Mouse (Mus musculus): ENCODE data around the gene Scrt2. TPM values are rescaled to one million over a fixed set of nuclear protein-coding genes. Genes with fewer than 3 reads are reported as not detected.
A peak's percentile ranks its signal among the peaks of the same experiment; 100 is the strongest.

Gene Scrt2
- polyA plus RNA-seq, 1 experiment from 2014 or later = 0.08 TPM

DNA sequence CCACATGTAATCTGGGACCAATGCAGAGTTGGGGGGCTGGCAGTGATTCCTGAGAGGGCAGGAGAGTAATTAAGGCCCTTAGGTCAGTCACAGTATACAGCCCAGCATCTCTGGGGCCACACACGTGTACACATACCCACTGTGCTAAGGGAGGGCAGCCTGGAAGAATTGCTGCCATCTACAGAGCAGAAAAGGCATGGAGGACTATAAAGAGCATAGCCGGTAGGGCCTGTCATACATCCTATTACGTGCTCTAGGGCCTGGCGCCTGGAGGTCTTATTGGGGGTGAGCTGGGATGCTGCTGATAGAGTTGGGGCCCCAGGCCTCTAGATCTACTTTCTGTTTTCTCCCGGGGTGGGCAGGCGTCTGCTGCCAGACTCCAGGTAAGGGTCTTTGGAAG is 5.1 kb downstream of the Scrt2 start:
- Histone ChIP-seq H3K9me3 (ENCODE audit: control insufficient read depth, low read length) (no peaks in the 10 kb centered on the region), H3K36me3 (ENCODE audit: control insufficient read depth, insufficient read depth, low read length) (no peaks in the 10 kb centered on the region), H3K27me3 (replicated peaks; ENCODE audit: control insufficient read depth, insufficient read depth, low read length) (peaks cover 53% of the 10 kb centered on the region), H3K4me3 (ENCODE audit: low read depth, low read length) (no peak overlapping the region), H3K4me1 (replicated peaks; ENCODE audit: control insufficient read depth, insufficient read depth, low read length) (no peaks in the 10 kb centered on the region), H3K27ac (ENCODE audit: low read depth) (no peak overlapping the region), H3K4me2 (ENCODE audit: low read length) (no peak overlapping the region), H3K9ac (ENCODE audit: low read length) (no peak overlapping the region)
- whole genome bisulfite sequencing = 69% methylated on average over 6 of the region's 6 CpGs
- ATAC-seq (replicated peaks; ENCODE audit: low FRiP score, low TSS enrichment, low read depth) (no peak), DNase-seq (ENCODE audit: low spot score) (no peak)

DNA sequence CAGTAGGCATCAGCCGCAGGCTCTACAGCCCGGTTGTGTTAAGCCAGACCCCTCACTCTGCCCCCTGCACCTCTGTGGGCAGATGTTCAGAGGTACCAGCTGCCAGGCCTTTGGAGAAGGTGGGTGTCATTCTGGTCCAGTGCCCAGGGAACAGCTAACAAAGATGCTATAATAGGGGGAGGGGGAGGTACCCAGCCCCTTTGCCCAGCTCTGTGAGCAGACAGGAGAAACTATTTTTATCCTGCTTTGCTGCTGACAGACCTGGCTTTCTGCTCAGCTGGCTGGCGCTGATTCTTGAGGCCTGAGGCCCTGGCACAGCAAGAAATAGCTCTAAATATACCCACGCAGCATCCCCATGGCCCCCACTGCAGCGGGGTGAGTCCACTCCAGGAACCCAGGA is 5.8 kb downstream of the Scrt2 start:
- Histone ChIP-seq H3K4me2 (ENCODE audit: low read length) (no peak overlapping the region), H3K27ac (ENCODE audit: low read depth) (no peak overlapping the region), H3K27me3 (replicated peaks; ENCODE audit: control insufficient read depth, insufficient read depth, low read length) (peaks cover 57% of the 10 kb centered on the region), H3K9ac (ENCODE audit: low read length) (no peak overlapping the region), H3K4me1 (replicated peaks; ENCODE audit: control insufficient read depth, insufficient read depth, low read length) (no peaks in the 10 kb centered on the region), H3K9me3 (ENCODE audit: control insufficient read depth, low read length) (no peaks in the 10 kb centered on the region), H3K4me3 (ENCODE audit: low read depth, low read length) (no peak overlapping the region), H3K36me3 (ENCODE audit: control insufficient read depth, insufficient read depth, low read length) (no peaks in the 10 kb centered on the region)
- WGBS = 91% methylated on average over 5 of the region's 5 CpGs
- DNase-seq (ENCODE audit: low spot score) (no peak), ATAC-seq (replicated peaks; ENCODE audit: low FRiP score, low TSS enrichment, low read depth) (no peak)

DNA sequence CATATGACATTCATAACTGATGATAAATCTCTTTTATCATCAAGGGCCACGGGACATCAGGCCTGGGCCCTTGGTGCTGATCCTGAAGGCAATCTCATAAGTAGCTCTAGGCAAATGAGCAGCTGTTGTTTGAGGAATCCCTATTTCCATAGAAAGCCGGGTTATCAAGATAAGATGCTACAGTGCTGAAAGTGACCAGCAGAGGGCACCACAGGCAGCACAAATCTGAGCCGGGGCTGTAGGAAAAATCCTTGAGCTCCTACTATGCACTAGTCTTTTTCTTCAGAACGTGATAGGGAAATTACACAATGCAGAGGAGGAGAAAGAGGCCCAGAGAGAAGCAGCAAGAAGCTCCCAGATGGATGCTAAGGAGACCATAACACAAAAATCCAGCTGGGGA is 7.7 kb downstream of the Scrt2 start:
- H3K4me3 ChIP-seq (ENCODE audit: low read depth, low read length) = no peak overlapping the region
- H3K9ac ChIP-seq (ENCODE audit: low read length) = no peak overlapping the region
- no peak overlapping the region for H3K4me2 ChIP-seq (ENCODE audit: low read length)
- H3K36me3 ChIP-seq (ENCODE audit: control insufficient read depth, insufficient read depth, low read length) = no peaks in the 10 kb centered on the region
- no peak overlapping the region for H3K27ac ChIP-seq (ENCODE audit: low read depth)
- no peak for DNase-seq (ENCODE audit: low spot score)
- ATAC-seq (replicated peaks; ENCODE audit: low FRiP score, low TSS enrichment, low read depth) = no peak
- 8% methylated on average over 4 of the region's 4 CpGs for WGBS
- no peaks in the 10 kb centered on the region; the same call in 1 of the 2 replicates for H3K4me1 ChIP-seq (replicated peaks; ENCODE audit: control insufficient read depth, insufficient read depth, low read length)
- H3K27me3 ChIP-seq (replicated peaks; ENCODE audit: control insufficient read depth, insufficient read depth, low read length) = peaks cover 57% of the 10 kb centered on the region
- H3K9me3 ChIP-seq (ENCODE audit: control insufficient read depth, low read length) = no peaks in the 10 kb centered on the region

DNA sequence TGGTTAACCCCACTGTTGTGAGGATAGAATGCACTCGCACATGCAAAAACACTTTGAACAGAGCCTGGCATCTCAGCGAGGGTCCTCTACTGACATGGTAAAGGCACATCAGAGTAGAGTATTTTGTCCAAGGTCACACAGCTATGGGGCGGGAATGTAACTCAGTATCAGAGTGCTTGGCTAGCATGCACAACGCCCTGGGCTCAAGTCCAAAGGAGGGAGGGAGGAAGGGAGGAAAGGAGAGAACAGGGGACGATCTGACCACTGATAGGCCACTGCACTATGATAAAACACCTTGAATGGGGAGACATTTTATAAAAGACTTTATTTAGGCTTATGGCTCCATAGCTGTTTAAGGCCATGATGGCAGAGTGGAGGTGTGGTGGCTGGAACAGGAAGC is 8.3 kb downstream of the Scrt2 start:
- Histone ChIP-seq H3K4me2 (ENCODE audit: low read length) (no peak overlapping the region), H3K9ac (ENCODE audit: low read length) (no peak overlapping the region), H3K36me3 (ENCODE audit: control insufficient read depth, insufficient read depth, low read length) (no peaks in the 10 kb centered on the region), H3K27me3 (replicated peaks; ENCODE audit: control insufficient read depth, insufficient read depth, low read length) (peaks cover 58% of the 10 kb centered on the region), H3K27ac (ENCODE audit: low read depth) (no peak overlapping the region), H3K9me3 (ENCODE audit: control insufficient read depth, low read length) (no peaks in the 10 kb centered on the region), H3K4me3 (ENCODE audit: low read depth, low read length) (no peak overlapping the region), H3K4me1 (replicated peaks; ENCODE audit: control insufficient read depth, insufficient read depth, low read length) (no peaks in the 10 kb centered on the region; the same call in 1 of the 2 replicates)
- ATAC-seq (replicated peaks; ENCODE audit: low FRiP score, low TSS enrichment, low read depth) (no peak), DNase-seq (ENCODE audit: low spot score) (no peak)
- WGBS = 85% methylated on average over 5 of the region's 5 CpGs

DNA sequence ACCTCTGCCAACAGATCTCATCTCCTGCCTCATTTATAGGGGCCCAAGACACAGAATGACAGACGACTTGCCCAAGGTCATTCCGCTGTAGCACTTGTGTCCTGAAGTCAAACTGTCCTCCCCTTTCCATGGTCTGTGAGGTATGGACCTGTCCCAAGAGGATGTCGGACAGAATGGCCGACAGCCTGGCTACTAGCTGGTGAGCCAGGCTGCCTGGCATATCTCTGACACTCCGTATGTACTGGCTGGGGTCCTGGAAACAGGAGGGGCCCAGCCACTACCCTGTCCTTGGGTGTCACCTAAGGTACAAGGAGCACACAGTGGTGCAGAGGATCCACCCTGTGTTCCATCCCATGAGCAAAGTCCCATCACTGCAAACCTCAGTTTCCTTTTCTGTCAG is 9.2 kb downstream of the Scrt2 start:
- Histone ChIP-seq H3K36me3 (ENCODE audit: control insufficient read depth, insufficient read depth, low read length) (no peaks in the 10 kb centered on the region), H3K4me3 (ENCODE audit: low read depth, low read length) (no peak overlapping the region), H3K4me2 (ENCODE audit: low read length) (no peak overlapping the region), H3K9ac (ENCODE audit: low read length) (no peak overlapping the region), H3K4me1 (replicated peaks; ENCODE audit: control insufficient read depth, insufficient read depth, low read length) (peaks cover 4% of the 10 kb centered on the region; the same call in 1 of the 2 replicates), H3K9me3 (ENCODE audit: control insufficient read depth, low read length) (no peaks in the 10 kb centered on the region), H3K27me3 (replicated peaks; ENCODE audit: control insufficient read depth, insufficient read depth, low read length) (peaks cover 61% of the 10 kb centered on the region), H3K27ac (ENCODE audit: low read depth) (no peak overlapping the region)
- ATAC-seq (replicated peaks; ENCODE audit: low FRiP score, low TSS enrichment, low read depth) (no peak), DNase-seq (ENCODE audit: low spot score) (no peak)
- WGBS = 84% methylated on average over 5 of the region's 5 CpGs

DNA sequence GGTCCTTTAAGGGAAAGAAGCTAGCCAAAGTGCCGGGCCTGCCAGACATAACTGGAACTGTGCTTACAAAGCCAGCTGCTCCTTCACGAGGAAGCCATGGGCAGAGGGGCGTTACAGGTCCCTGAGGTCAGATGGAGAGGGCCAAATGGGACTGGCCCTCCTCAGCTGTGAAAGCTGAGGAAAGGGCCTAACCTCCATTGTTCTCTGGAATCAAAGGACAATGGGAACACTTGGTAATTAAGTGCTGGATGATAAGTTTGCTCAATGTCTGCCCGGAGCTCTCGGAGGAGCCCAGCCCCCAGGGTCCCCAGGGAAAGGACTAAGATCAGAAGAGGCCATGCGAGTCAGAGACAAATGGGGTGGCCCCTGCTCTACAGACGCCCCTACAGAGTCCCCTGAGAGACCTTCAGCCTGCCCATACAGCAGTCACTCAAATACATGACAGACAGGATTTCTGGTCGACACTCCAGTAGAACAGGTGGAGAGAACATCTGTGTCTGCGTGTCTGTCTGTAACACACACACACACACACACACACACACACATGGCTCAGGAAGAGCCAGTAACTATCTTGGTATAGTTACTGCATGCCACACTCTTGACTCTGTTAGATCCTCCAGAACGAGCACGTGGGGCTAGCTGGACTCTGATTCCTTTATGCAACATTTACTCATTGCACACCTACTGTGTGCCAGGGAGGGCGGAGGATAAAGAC is 10.2 kb downstream of the Scrt2 start:
- Histone ChIP-seq H3K27ac (ENCODE audit: low read depth) (no peak overlapping the region), H3K4me1 (replicated peaks; ENCODE audit: control insufficient read depth, insufficient read depth, low read length) (peaks cover 4% of the 10 kb centered on the region; the same call in 1 of the 2 replicates), H3K9me3 (ENCODE audit: control insufficient read depth, low read length) (no peaks in the 10 kb centered on the region), H3K4me3 (ENCODE audit: low read depth, low read length) (no peak overlapping the region), H3K4me2 (ENCODE audit: low read length) (no peak overlapping the region), H3K27me3 (replicated peaks; ENCODE audit: control insufficient read depth, insufficient read depth, low read length) (peaks cover 70% of the 10 kb centered on the region), H3K9ac (ENCODE audit: low read length) (no peak overlapping the region), H3K36me3 (ENCODE audit: control insufficient read depth, insufficient read depth, low read length) (no peaks in the 10 kb centered on the region)
- ATAC-seq (replicated peaks; ENCODE audit: low FRiP score, low TSS enrichment, low read depth) = no peak
- DNase-seq (ENCODE audit: low spot score) = no peak
- WGBS = 32% methylated on average over 12 of the region's 12 CpGs

DNA sequence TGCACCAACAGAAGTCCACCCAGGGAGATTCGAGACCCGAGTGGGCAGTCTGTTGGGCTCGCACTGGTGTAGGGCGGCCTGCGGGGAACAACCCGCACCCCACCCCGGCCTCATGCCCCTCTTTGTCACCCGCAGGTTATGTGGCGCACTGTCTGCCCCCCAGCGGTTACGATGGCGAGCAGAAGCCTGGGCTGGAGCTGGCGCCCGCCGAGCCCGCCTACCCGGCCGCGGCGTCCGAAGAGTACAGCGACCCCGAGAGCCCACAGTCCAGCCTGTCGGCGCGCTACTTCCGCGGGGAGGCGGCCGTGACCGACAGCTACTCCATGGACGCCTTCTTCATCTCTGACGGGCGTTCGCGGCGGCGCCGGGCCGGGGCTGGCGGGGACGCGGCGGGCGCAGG is 11.6 kb downstream of the Scrt2 start:
- no peaks in the 10 kb centered on the region for H3K9me3 ChIP-seq (ENCODE audit: control insufficient read depth, low read length)
- H3K36me3 ChIP-seq (ENCODE audit: control insufficient read depth, insufficient read depth, low read length) = no peaks in the 10 kb centered on the region
- no peak overlapping the region for H3K27ac ChIP-seq (ENCODE audit: low read depth)
- H3K27me3 ChIP-seq (replicated peaks; ENCODE audit: control insufficient read depth, insufficient read depth, low read length) = peaks cover 73% of the 10 kb centered on the region
- peak overlapping the region; percentile 37 for H3K4me3 ChIP-seq (ENCODE audit: low read depth, low read length)
- DNase-seq (ENCODE audit: low spot score) = no peak
- no peak overlapping the region for H3K9ac ChIP-seq (ENCODE audit: low read length)
- peak overlapping the region; percentile 62 for H3K4me2 ChIP-seq (ENCODE audit: low read length)
- no peak for ATAC-seq (replicated peaks; ENCODE audit: low FRiP score, low TSS enrichment, low read depth)
- peaks cover 4% of the 10 kb centered on the region; the same call in 1 of the 2 replicates for H3K4me1 ChIP-seq (replicated peaks; ENCODE audit: control insufficient read depth, insufficient read depth, low read length)
- 6% methylated on average over 44 of the region's 45 CpGs for WGBS

DNA sequence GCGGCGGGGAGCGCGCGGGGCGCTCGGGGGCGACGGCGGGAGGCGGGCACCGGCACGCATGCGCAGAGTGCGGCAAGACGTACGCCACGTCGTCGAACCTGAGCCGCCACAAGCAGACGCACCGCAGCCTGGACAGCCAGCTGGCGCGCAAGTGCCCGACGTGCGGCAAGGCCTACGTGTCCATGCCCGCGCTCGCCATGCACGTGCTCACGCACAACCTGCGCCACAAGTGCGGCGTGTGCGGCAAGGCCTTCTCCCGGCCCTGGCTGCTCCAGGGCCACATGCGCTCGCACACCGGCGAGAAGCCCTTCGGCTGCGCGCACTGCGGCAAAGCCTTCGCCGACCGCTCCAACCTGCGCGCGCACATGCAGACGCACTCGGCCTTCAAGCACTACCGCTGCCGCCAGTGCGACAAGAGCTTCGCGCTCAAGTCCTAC is 12.0 kb downstream of the Scrt2 start:
- Histone ChIP-seq H3K4me3 (ENCODE audit: low read depth, low read length) (peak overlapping the region; percentile 37), H3K36me3 (ENCODE audit: control insufficient read depth, insufficient read depth, low read length) (no peaks in the 10 kb centered on the region), H3K4me2 (ENCODE audit: low read length) (peak overlapping the region; percentile 62), H3K9ac (ENCODE audit: low read length) (no peak overlapping the region), H3K4me1 (replicated peaks; ENCODE audit: control insufficient read depth, insufficient read depth, low read length) (peaks cover 4% of the 10 kb centered on the region; the same call in 1 of the 2 replicates), H3K27ac (ENCODE audit: low read depth) (no peak overlapping the region), H3K27me3 (replicated peaks; ENCODE audit: control insufficient read depth, insufficient read depth, low read length) (peaks cover 73% of the 10 kb centered on the region), H3K9me3 (ENCODE audit: control insufficient read depth, low read length) (no peaks in the 10 kb centered on the region)
- 4% methylated on average over 53 of the region's 60 CpGs for WGBS
- DNase-seq (ENCODE audit: low spot score) (peak; percentile 71), ATAC-seq (replicated peaks; ENCODE audit: low FRiP score, low TSS enrichment, low read depth) (peak; percentile 30; the same call in 1 of the 2 replicates)
